Mouse (Mus musculus) duodenum, adult 2 months (tissue): ENCODE data around the gene Sept1. TPM values are rescaled to one million over a fixed set of nuclear protein-coding genes. Genes with fewer than 3 reads are reported as not detected.

Experiments
- polyA plus RNA-seq: library from polyadenylated mRNA; depleted of rRNA; stranded (reverse); fragments of >200 nt; gene quantifications from 2 replicates; pipeline ENCODE4 v1.2.3, GENCODE M21; 2012; ENCODE audit warnings: low replicate concordance; rRNA removed

Sept1 gene
- polyA plus RNA-seq: 14.1 and 28.9 TPM in 2 replicates

DNA sequence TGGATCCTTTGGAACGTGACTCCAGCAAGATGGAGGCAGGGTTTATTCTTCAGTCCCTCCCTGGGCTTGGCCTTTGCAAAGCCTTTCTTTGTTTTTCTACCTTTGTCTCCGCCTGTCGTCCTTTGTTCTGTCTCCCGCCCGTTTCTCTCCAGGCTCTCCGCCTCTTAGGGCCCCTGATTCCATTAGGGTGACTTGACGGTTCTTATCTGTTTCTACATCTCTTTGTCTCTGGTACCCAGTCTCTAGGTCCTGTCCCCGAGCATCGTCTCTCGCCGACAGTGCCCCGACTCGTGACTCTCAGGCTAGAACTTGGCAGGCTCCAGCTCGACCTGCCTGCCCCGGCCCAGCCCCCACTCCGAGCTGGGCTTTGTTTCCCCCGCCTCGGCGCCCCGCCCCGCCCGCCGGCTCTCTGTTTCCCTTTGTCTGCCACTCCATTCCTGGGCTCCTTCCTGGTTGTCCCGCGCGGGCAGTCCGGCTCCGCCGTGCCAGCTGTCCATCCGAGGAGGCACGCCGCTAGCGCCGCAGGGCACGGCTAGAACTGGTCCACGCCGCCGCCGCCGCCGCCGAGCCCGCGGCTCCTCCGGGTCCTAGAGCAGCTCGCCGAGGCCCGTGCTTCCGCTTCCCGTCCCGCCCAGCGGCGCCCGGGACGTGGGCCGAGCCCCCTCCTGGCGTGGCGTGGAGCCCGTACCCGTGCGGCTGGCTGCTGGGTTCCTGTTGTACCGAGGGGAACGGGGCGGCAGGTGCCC lies at the start of gene Sept1, which contains the start of gene Zfp553:
TSS of gene Sept1 (minus strand) at position 509 of the 746 bp plus-strand sequence.
TSS of gene Zfp553 (plus strand) at position 440 of the 746 bp plus-strand sequence.

GRCm38 (mm10) chr7:127273925-127274789 lies 41.2 kb upstream of the Sept1 start, which contains the start of gene Sephs2:
Sephs2 (minus strand) TSS chr7:127274055.

DNA sequence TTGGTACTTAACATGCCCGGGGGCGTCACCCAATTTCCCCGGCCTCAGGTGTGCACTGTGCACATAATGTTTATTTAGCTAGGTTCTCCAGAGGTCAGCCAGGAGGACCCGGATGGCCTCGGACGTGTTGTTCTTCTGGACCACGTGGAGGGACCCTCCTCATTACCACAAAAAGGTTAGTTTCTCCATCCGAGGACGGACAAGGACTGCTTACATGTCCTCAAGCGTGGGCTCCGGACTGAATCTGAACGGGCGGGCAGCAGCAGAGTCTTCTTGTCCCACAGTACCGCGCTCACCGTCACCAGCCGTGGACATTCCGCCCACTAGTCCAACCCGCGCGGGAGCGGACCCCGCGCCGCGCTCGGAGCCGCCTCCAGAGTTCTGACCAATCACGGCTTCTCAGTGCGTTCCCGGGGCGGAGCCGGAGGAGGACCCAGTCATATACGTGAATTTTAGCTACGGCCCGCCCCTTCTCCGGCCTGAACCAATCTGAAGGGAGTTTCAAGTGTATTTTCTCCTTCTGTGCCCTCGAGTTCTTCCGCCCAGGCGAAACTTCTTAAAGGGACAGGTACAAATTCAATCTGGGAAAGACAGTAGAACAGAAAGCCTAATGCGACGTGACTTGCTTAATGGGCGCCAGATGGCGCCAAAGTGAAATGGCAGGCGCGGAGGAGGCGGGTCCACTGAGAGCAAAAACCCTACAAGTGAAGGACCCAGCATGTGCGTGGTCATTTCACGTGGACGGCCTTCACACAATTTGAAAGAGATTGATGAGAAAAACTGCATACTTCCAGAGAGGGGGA lies 27.6 kb upstream of the Sept1 start, which contains the start of gene Dctpp1:
TSS of gene Dctpp1 (minus strand) at position 401 of the 803 bp plus-strand sequence.

DNA sequence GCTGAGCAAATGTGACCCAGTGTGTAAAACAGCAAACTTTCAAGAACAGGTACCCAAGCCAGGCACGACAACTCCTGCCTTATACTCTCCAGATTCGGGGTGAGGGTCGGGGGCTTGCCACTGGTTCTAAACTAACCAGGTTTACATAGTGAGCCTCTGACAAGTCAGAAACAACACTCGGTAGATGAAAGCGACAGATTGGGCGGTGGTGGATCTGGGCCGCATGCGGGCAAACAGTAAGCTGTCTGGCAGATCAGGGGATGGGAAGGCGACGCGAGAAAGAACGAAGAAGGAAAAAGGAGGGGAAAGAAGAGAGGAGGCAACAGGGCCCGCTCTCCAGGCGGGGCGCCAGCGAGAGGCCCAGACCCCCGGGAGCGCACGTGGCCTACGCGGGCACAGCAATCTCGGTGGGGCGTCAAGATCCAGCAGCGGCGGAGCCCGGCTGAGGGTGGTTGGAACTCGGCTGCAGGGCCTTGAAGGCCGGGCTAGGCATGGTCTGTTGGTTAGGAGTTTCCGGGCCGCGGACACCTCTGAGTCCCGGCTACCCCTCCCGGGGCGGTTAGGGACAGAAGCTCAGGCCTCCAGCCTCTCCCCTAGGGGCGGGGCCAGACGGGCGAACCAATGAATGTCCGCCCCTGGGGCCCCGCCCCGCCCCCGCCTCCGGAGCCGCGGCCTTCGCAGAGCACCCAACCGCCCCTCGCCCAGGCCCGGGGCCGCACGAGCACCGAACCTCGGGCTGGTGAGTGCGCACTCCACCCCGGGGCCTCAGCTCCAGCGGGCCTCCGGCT lies 11.1 kb upstream of the Sept1 start, which contains the start of gene Zfp771:
TSS of gene Zfp771 (plus strand) at position 405 of the 788 bp plus-strand sequence.

DNA sequence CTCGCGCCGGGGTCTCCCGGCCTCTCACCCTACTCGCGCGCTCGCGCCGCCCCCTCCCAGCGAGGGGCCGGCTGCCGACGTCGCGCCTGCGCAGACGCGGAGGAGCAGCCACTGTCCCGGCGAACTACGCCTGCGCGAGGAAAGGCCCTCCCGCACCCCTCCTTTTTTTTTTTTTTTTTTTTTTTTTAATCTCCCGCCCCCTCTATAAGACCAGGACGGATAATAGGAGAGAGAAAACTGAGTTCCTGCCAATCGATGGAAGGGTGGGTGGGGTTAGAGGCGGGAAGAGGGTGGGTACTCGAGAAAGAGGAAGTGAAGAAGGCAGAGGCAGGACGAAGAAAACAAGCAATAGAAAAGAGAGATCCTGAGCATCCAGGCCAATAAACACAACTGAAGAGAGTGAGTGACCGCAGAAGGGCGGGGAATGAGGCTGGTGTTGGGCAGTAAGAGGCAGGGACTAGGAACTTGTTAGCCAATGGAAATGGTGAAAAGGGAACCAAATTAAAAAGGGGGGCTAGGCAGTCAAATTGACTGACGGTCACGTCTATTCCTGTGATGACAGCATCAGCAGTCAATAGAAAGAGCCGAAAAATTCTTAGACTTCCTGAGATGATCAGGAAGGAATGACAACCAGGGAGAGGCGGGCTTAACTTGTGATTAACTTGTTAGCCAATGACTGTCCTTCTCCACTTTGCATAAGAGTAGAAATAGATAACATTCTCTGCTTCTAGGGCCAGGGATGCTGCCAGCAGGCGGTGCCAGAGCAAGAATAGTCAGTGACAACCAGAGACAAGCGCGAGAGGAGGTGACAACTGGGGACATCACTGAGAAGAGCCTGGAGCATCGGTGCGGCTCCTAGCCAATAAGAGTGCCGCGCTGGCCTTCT lies 24.1 kb downstream of the Sept1 start, which contains the start of gene Mylpf:
TSS of gene Mylpf (plus strand) at position 338 of the 886 bp plus-strand sequence.

GRCm38 (mm10) chr7:127208295-127208552 lies 24.7 kb downstream of the Sept1 start, which contains the start of gene Tbc1d10b:
Tbc1d10b (minus strand) TSS chr7:127208468.

GRCm38 (mm10) chr7:127195544-127196295 lies 37.2 kb downstream of the Sept1 start, which contains the start of gene Cd2bp2:
Cd2bp2 (minus strand) TSS chr7:127196050.

Other genes with a start within 250 kb of the Sept1 start
- 193 and 250 TPM in 2 replicates for gene Mvp, start 218.5 kb downstream of the Sept1 start, polyA plus RNA-seq
- gene Pagr1b, start 216.6 kb downstream of the Sept1 start, polyA plus RNA-seq: 2.4 TPM in 1 of 2 replicates, not detected in the other
- gene Pagr1a, start 215.8 kb downstream of the Sept1 start, polyA plus RNA-seq: 1.5 TPM in 1 of 2 replicates, not detected in the other
- gene Gm42742, start 212.0 kb downstream of the Sept1 start, polyA plus RNA-seq: 19.5 and 23.9 TPM in 2 replicates
- gene Prrt2, start 211.9 kb downstream of the Sept1 start, polyA plus RNA-seq: 4.2 and 5.7 TPM in 2 replicates
- 288 and 667 TPM in 2 replicates for gene Maz, start 206.1 kb downstream of the Sept1 start, polyA plus RNA-seq
- gene Kif22, start 190.7 kb downstream of the Sept1 start, polyA plus RNA-seq: 3.9 and 4.4 TPM in 2 replicates
- gene Zg16, start 145.8 kb downstream of the Sept1 start, polyA plus RNA-seq: 1,613 and 5,119 TPM in 2 replicates
- 24.0 and 31.4 TPM in 2 replicates for gene AI467606, start 141.8 kb downstream of the Sept1 start, polyA plus RNA-seq
- gene Qprt, start 110.9 kb downstream of the Sept1 start, polyA plus RNA-seq: 0.43 and 0.95 TPM in 2 replicates
- gene Spn, start 95.3 kb downstream of the Sept1 start, polyA plus RNA-seq: 2.0 and 2.7 TPM in 2 replicates
- gene Cd2bp2, start 37.1 kb downstream of the Sept1 start, polyA plus RNA-seq: 10.0 and 13.1 TPM in 2 replicates
- gene Tbc1d10b, start 24.7 kb downstream of the Sept1 start, polyA plus RNA-seq: 29.8 and 44.7 TPM in 2 replicates
- gene Mylpf, start 24.2 kb downstream of the Sept1 start, polyA plus RNA-seq: 0.38 TPM in 1 of 2 replicates, not detected in the other
- gene Zfp553, start 69 bp downstream of the Sept1 start, polyA plus RNA-seq: 6.9 and 8.4 TPM in 2 replicates
- gene Zfp771, start 11.1 kb upstream of the Sept1 start, polyA plus RNA-seq: 76.9 and 173 TPM in 2 replicates
- 74.2 and 77.1 TPM in 2 replicates for gene Dctpp1, start 27.6 kb upstream of the Sept1 start, polyA plus RNA-seq
- gene Sephs2, start 40.9 kb upstream of the Sept1 start, polyA plus RNA-seq: 49.0 and 105 TPM in 2 replicates
- gene Itgal, start 63.1 kb upstream of the Sept1 start, polyA plus RNA-seq: 3.7 and 5.6 TPM in 2 replicates
- gene Zfp768, start 112.5 kb upstream of the Sept1 start, polyA plus RNA-seq: 54.7 and 77.2 TPM in 2 replicates
- 15.0 and 20.1 TPM in 2 replicates for gene Zfp747, start 142.9 kb upstream of the Sept1 start, polyA plus RNA-seq
- gene 9130019O22Rik, start 154.0 kb upstream of the Sept1 start, polyA plus RNA-seq: 5.3 and 6.4 TPM in 2 replicates
- 13.3 and 15.1 TPM in 2 replicates for gene E430018J23Rik, start 160.5 kb upstream of the Sept1 start, polyA plus RNA-seq
- 3.9 and 4.6 TPM in 2 replicates for gene Zfp764, start 173.7 kb upstream of the Sept1 start, polyA plus RNA-seq
- gene Zfp688, start 188.9 kb upstream of the Sept1 start, polyA plus RNA-seq: 21.7 and 35.2 TPM in 2 replicates
- gene Zfp689, start 216.0 kb upstream of the Sept1 start, polyA plus RNA-seq: 3.7 and 4.3 TPM in 2 replicates
- gene Prr14, start 226.5 kb upstream of the Sept1 start, polyA plus RNA-seq: 62.8 and 68.1 TPM in 2 replicates
- gene Fbrs, start 246.1 kb upstream of the Sept1 start, polyA plus RNA-seq: 36.5 and 43.2 TPM in 2 replicates